Mouse (Mus musculus) intestine, embryonic 16.5 days (tissue): ENCODE measurements around the gene Gpx6. TPM values are rescaled to one million over a fixed set of nuclear protein-coding genes. Genes with fewer than 3 reads are reported as not detected.

Experiments
- ATAC-seq: fragments of 200-750 bp; cut with Nextera tagmentation; 2 replicates; pipeline ENCODE4 v1.8.0; 2017; ENCODE audit warnings: moderate TSS enrichment, moderate library complexity
- H3K27ac ChIP-seq: fragments of 300-500 bp; sonication (generic); 2 replicates; pipeline ENCODE4 v1.5.1; 2014; ENCODE audit warnings: mild to moderate bottlenecking, low read length
- H3K27me3 ChIP-seq: fragments of 300-500 bp; sonication (generic); replicated peaks from 2 replicates; pipeline ENCODE4 v1.6.1; 2014; ENCODE audit warnings: low read length, control low read depth, mixed read lengths; ENCODE audit not compliant: control insufficient read depth, insufficient read depth
- H3K36me3 ChIP-seq: fragments of 300-500 bp; sonication (generic); 2 replicates; pipeline ENCODE4 v1.6.1; 2014; ENCODE audit warnings: low read length, control low read depth; ENCODE audit not compliant: control insufficient read depth, insufficient read depth
- H3K4me1 ChIP-seq: fragments of 300-500 bp; sonication (generic); 2 replicates; pipeline ENCODE4 v1.6.1; 2014; ENCODE audit warnings: low read length, control low read depth, mixed read lengths; ENCODE audit not compliant: control insufficient read depth, insufficient read depth
- H3K4me2 ChIP-seq: fragments of 300-500 bp; sonication (generic); 2 replicates; pipeline ENCODE4 v1.6.1; 2014; ENCODE audit warnings: low read depth, low read length, control low read depth
- H3K4me3 ChIP-seq: fragments of 300-500 bp; sonication (generic); 2 replicates; pipeline ENCODE4 v1.5.1; 2014; ENCODE audit warnings: mild to moderate bottlenecking, low read length
- H3K9ac ChIP-seq: fragments of 300-500 bp; sonication (generic); 2 replicates; pipeline ENCODE4 v1.6.1; 2014; ENCODE audit warnings: low read depth, low read length
- H3K9me3 ChIP-seq: fragments of 300-500 bp; sonication (generic); 2 replicates; pipeline ENCODE4 v1.6.1; 2016; ENCODE audit warnings: low read length, control low read depth; ENCODE audit not compliant: control insufficient read depth
- WGBS: fragments of 180-500 bp; shearing (Covaris S2); extraction: QIAGEN DNeasy Blood & Tissue Kit; methylation state at CpG from one replicate; pipeline ENCODE4 v1.1.7; 2014; 5-methylcytosine and 5-hydroxymethylcytosine counted together
- polyA plus RNA-seq: library from polyadenylated mRNA; unstranded; fragments of >200 nt; fragmentation: Nextera tagmentation; extraction: Ambion mirVana; gene quantifications from 2 replicates; pipeline ENCODE4 v1.2.1, GENCODE M21; 2015

Gpx6 gene
- not detected in 2 replicates for polyA plus RNA-seq

- ATAC-seq, result no peak
- no peaks in the 10 kb centered on the region for H3K4me1 ChIP-seq
- no peaks in the 10 kb centered on the region for H3K36me3 ChIP-seq
- H3K4me2 ChIP-seq, result no peak within 1 kb of the TSS
- no peaks in the 10 kb centered on the region for H3K27me3 ChIP-seq
- no peaks in the 10 kb centered on the region for H3K9me3 ChIP-seq
- H3K4me3 ChIP-seq, result no peak within 1 kb of the TSS
- no peak within 1 kb of the TSS for H3K27ac ChIP-seq
- WGBS, result 29% methylated on average over 3 of the region's 3 CpGs
- no peak within 1 kb of the TSS for H3K9ac ChIP-seq
Measured at GRCm38 (mm10) chr13:21311926-21312325, at the start of gene Gpx6. Gene Gpx6, plus strand, starts transcription at chr13:21312125.

- Histone ChIP-seq H3K36me3 (no peaks in the 10 kb centered on the region), H3K9ac (no peak overlapping the region), H3K9me3 (no peaks in the 10 kb centered on the region), H3K27me3 (no peaks in the 10 kb centered on the region), H3K4me2 (no peak overlapping the region), H3K27ac (no peak overlapping the region), H3K4me3 (no peak overlapping the region), H3K4me1 (peaks cover 10% of the 10 kb centered on the region; the same call in 1 of the 2 replicates)
- ATAC-seq, result peak; percentile 72
- 54% methylated on average over 4 of the region's 4 CpGs for WGBS
Measured at GRCm38 (mm10) chr13:21262787-21263461, 49.0 kb upstream of the Gpx6 start.

GRCm38 (mm10) chr13:21263910-21264309 lies 48.0 kb upstream of the Gpx6 start:
- Histone ChIP-seq H3K4me2 (peak overlapping the region; percentile 42), H3K27me3 (no peaks in the 10 kb centered on the region), H3K4me1 (peaks cover 10% of the 10 kb centered on the region; the same call in 1 of the 2 replicates), H3K27ac (no peak overlapping the region), H3K4me3 (peak overlapping the region; percentile 41), H3K9me3 (no peaks in the 10 kb centered on the region), H3K9ac (0 out of 2 replicates have a peak overlapping the region, but pooled peaks have one; percentile 33), H3K36me3 (no peaks in the 10 kb centered on the region)
- WGBS, result 5% methylated on average over 11 of the region's 11 CpGs
- ATAC-seq, result no peak

GRCm38 (mm10) chr13:21264366-21264765 lies 47.6 kb upstream of the Gpx6 start:
- Histone ChIP-seq H3K4me2 (peak overlapping the region; percentile 42), H3K9me3 (no peaks in the 10 kb centered on the region), H3K9ac (no peak overlapping the region), H3K27ac (no peak overlapping the region), H3K4me1 (peaks cover 10% of the 10 kb centered on the region; the same call in 1 of the 2 replicates), H3K36me3 (no peaks in the 10 kb centered on the region), H3K27me3 (no peaks in the 10 kb centered on the region), H3K4me3 (peak overlapping the region; percentile 41)
- ATAC-seq, result no peak
- WGBS, result 4% methylated on average over 11 of the region's 11 CpGs

GRCm38 (mm10) chr13:21265736-21266135 lies 46.2 kb upstream of the Gpx6 start:
- H3K27ac ChIP-seq, result no peak overlapping the region
- no peaks in the 10 kb centered on the region for H3K27me3 ChIP-seq
- no peaks in the 10 kb centered on the region for H3K9me3 ChIP-seq
- H3K4me2 ChIP-seq, result no peak overlapping the region
- 55% methylated on average over 2 of the region's 2 CpGs for WGBS
- no peak for ATAC-seq
- no peak overlapping the region for H3K4me3 ChIP-seq
- no peak overlapping the region for H3K9ac ChIP-seq
- H3K4me1 ChIP-seq, result 0 out of 2 replicates have a peak, but pooled peaks cover 6% of the 10 kb centered on the region
- H3K36me3 ChIP-seq, result no peaks in the 10 kb centered on the region

GRCm38 (mm10) chr13:21267541-21267940 lies 44.4 kb upstream of the Gpx6 start:
- Histone ChIP-seq H3K27ac (no peak overlapping the region), H3K4me2 (0 out of 2 replicates have a peak overlapping the region, but pooled peaks have one; percentile 17), H3K4me3 (no peak overlapping the region), H3K36me3 (no peaks in the 10 kb centered on the region), H3K4me1 (0 out of 2 replicates have a peak, but pooled peaks cover 6% of the 10 kb centered on the region), H3K9ac (no peak overlapping the region), H3K9me3 (no peaks in the 10 kb centered on the region), H3K27me3 (no peaks in the 10 kb centered on the region)
- 34% methylated on average over 4 of the region's 4 CpGs for WGBS
- no peak for ATAC-seq

- Histone ChIP-seq H3K9ac (no peak overlapping the region), H3K4me2 (peak overlapping the region; percentile 17; the same call in 1 of the 2 replicates), H3K9me3 (no peaks in the 10 kb centered on the region), H3K36me3 (no peaks in the 10 kb centered on the region), H3K27ac (no peak overlapping the region), H3K4me3 (no peak overlapping the region), H3K27me3 (no peaks in the 10 kb centered on the region), H3K4me1 (0 out of 2 replicates have a peak, but pooled peaks cover 6% of the 10 kb centered on the region)
- WGBS, result 3% methylated on average over 1 of the region's 1 CpGs
- ATAC-seq, result peak; percentile 57
Measured at GRCm38 (mm10) chr13:21268262-21268661, 43.7 kb upstream of the Gpx6 start.

- under 1% methylated on average over 29 of the region's 29 CpGs for WGBS
Measured at GRCm38 (mm10) chr13:21275021-21275814, 36.7 kb upstream of the Gpx6 start.

GRCm38 (mm10) chr13:21275815-21276550 lies 35.9 kb upstream of the Gpx6 start:
- Histone ChIP-seq H3K4me3 (peak overlapping the region; percentile 66), H3K4me1 (no peaks in the 10 kb centered on the region; the same call in 1 of the 2 replicates), H3K27ac (no peak overlapping the region), H3K9me3 (no peaks in the 10 kb centered on the region), H3K36me3 (no peaks in the 10 kb centered on the region), H3K4me2 (peak overlapping the region; percentile 86), H3K27me3 (no peaks in the 10 kb centered on the region), H3K9ac (peak overlapping the region; percentile 56)
- under 1% methylated on average over 25 of the region's 25 CpGs for WGBS
- ATAC-seq, result peak; percentile 82

More at GRCm38 (mm10) chr13:21275021-21275814, 36.7 kb upstream of the Gpx6 start:
- ATAC-seq, result peak; percentile 57
- peak overlapping the region; percentile 66 for H3K4me3 ChIP-seq
- no peaks in the 10 kb centered on the region for H3K9me3 ChIP-seq
- H3K4me1 ChIP-seq, result no peaks in the 10 kb centered on the region; the same call in 1 of the 2 replicates
- no peaks in the 10 kb centered on the region for H3K27me3 ChIP-seq
- no peak overlapping the region for H3K27ac ChIP-seq
- peak overlapping the region; percentile 56 for H3K9ac ChIP-seq
- H3K4me2 ChIP-seq, result peak overlapping the region; percentile 86
- H3K36me3 ChIP-seq, result no peaks in the 10 kb centered on the region
